Mouse (Mus musculus) liver, adult 2 months (tissue): ENCODE measurements around the gene Brdt.

Experiments
- CTCF ChIP-seq: fragments of 200-500 bp; IDR thresholded peaks from 2 replicates; pipeline ENCODE4 v1.5.1; 2011; ENCODE audit warnings: low read depth, low read length, control low read depth
- POLR2A ChIP-seq: fragments of 200-500 bp; IDR thresholded peaks from 2 replicates; pipeline ENCODE4 v1.6.1; 2011; ENCODE audit warnings: low read length, control low read depth; ENCODE audit not compliant: insufficient read depth; ENCODE audit errors: extremely low read depth

DNA sequence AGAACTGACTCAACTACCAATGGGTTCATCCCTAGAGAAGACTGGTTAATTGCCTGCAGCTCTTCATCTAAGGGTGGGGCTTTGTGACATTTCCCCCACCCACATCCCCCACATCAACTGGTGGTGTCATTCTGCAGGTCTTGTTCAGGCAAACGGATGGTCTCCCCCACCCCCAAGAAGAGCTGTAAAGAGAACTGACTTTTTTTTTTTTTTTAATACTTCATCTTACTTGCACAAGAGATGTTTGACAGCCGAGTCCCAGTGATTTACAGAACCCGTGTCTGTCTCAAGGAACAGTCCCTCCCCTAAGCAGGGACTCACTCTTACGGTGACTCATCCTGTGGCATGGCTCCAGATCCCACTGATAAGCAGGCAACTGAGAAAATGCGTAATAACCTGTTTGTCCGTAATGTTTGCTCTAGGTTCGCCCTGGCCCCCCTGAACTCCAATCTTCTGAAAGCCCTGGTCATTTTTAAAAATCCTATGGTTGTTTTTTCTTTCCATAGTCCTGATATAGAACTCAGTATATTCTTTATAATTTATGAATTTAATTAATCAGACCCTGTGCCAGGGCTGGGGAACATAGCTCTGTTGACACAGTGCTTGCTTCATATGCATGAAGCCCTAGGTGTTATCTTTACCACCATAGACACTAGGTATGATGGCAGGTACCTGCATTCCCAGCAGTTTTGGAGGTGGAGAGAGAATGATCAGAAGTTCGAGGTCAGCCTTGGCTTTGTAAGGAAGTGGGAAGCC, 35.7 kb upstream of the Brdt start:
- no peak for TF ChIP-seq POLR2A
- no peak for TF ChIP-seq CTCF
